Mouse (Mus musculus): ENCODE data around the gene Stk26. TPM values are rescaled to one million over a fixed set of nuclear protein-coding genes. Genes with fewer than 3 reads are reported as not detected.

Gene Stk26
- 8.4 TPM for polyA plus RNA-seq (2015; fragmentation: Illumina TruSeq; extraction: RNeasy Lipid Tissue Mini Kit (QIAGEN cat#74804); ENCODE audit: low read depth, low replicate concordance)

DNA sequence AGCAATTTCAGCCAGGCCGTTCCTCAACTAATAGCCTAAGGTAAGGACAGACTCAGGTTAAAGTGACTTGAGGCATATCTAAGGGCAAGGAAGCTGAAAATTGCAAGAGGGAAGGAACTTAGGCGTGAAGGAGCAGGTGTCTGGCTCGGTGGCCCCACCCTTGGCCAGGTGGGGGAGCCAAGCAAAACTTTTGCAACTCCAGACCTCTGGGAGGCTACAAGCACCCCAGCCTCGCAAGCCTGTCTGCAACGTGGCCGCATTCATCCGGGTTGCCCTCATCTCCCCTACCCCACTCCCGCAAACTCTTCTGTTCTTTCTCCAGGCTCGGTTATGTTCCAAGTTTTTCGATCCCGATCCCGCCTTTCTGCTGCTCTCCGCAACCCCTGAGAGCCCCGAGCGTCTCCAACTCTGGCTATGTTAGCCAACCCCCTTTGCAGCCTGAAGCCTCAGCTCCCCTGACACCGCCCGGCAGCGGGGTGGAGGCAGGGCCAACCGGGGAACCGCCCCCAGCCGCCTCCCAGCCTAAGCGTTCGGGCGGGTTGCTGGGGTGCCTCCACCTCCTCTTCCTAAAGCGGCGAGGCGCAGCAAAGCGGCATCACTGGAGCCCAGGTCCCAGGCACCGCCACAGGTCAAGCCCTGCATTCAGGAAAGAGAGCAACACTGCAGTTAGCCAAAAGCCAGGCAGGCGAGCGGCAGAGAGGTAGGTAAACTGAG is at the start of gene Stk26:
Gene Stk26 (plus strand): TSS at position 201 of the 714 bp plus-strand sequence.

DNA sequence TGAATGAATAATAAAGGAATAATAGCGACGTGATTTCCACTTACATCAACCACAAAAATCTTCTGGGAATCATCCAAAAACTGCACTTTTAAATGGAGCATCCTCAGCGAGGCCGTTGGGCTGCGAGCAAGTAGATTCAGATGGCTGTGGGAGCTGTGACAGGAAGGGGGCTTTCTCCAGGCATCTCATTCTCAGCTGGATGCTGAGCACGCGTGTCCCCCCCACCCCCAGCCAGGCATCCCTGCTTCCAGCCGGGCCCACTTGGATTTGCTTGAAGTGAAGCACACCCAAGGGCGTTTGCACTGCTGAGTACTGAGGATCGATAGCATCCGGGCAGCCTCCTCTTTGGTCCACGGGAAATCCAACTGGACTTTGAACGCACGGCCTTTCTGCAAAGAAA is 101.8 kb downstream of the Stk26 start, which contains the start of gene Frmd7:
Gene Frmd7 (minus strand): TSS at position 101 of the 400 bp plus-strand sequence.

Other genes with a start within 250 kb of the Stk26 start
- gene Frmd7, start 101.7 kb downstream of the Stk26 start, polyA plus RNA-seq (2015; fragmentation: Illumina TruSeq; extraction: RNeasy Lipid Tissue Mini Kit (QIAGEN cat#74804); ENCODE audit: low read depth, low replicate concordance), result 0.57 TPM
- gene Rap2c, start 177.0 kb downstream of the Stk26 start, polyA plus RNA-seq (2015; fragmentation: Illumina TruSeq; extraction: RNeasy Lipid Tissue Mini Kit (QIAGEN cat#74804); ENCODE audit: low read depth, low replicate concordance), result 27.5 TPM